Mouse (Mus musculus) lung, postnatal 0 days (tissue): ENCODE measurements at regions not wholly inside any gene's neighbourhood (a gene's known extent, or its start where the extent isn't known, plus 50 kb on each side); places are given as distances from the start of the nearest gene placed in this dataset.
A peak's percentile ranks its signal among the peaks of the same experiment; 100 is the strongest.

Source experiments
- ATAC-seq: fragments of 200-750 bp; cut with Nextera tagmentation; 2 replicates; pipeline ENCODE4 v1.8.0; 2017; ENCODE audit warnings: moderate library complexity
- DNase-seq: peaks from one replicate; pipeline ENCODE4 v3.0.0-alpha.2; 2016; ENCODE audit warnings: low spot score
- H3K27ac ChIP-seq: fragments of 300-500 bp; sonication (generic); 2 replicates; pipeline ENCODE4 v1.5.1; 2014; ENCODE audit warnings: antibody characterized with exemption, mild to moderate bottlenecking, low read length, mixed read lengths
- H3K27me3 ChIP-seq: fragments of 300-500 bp; sonication (generic); replicated peaks from 2 replicates; pipeline ENCODE4 v1.6.1; 2014; ENCODE audit warnings: low read length, mixed read lengths; ENCODE audit not compliant: insufficient read depth
- H3K36me3 ChIP-seq: fragments of 300-500 bp; sonication (generic); 2 replicates; pipeline ENCODE4 v1.6.1; 2014; ENCODE audit warnings: low read length, mixed read lengths; ENCODE audit not compliant: insufficient read depth
- H3K4me1 ChIP-seq: fragments of 300-500 bp; sonication (generic); 2 replicates; pipeline ENCODE4 v1.6.1; 2014; ENCODE audit warnings: antibody characterized with exemption, low read depth, low read length, mixed read lengths; ENCODE audit not compliant: insufficient read depth
- H3K4me2 ChIP-seq: fragments of 300-500 bp; sonication (generic); replicated peaks from 2 replicates; pipeline ENCODE4 v1.6.1; 2014; ENCODE audit warnings: low read depth, mild to moderate bottlenecking, low read length, moderate library complexity, mixed read lengths
- H3K4me3 ChIP-seq: fragments of 300-500 bp; sonication (generic); 2 replicates; pipeline ENCODE4 v1.5.1; 2014; ENCODE audit warnings: low read depth, low read length
- H3K9ac ChIP-seq: fragments of 300-500 bp; sonication (generic); replicated peaks from 2 replicates; pipeline ENCODE4 v1.6.1; 2014; ENCODE audit warnings: low read depth, mild to moderate bottlenecking
- H3K9me3 ChIP-seq: fragments of 300-500 bp; sonication (generic); 2 replicates; pipeline ENCODE4 v1.6.1; 2016; ENCODE audit warnings: low read length, mixed read lengths
- CTCF ChIP-seq: IDR thresholded peaks from 2 replicates; pipeline ENCODE4 v1.5.1; 2016; ENCODE audit warnings: antibody characterized with exemption, mild to moderate bottlenecking
- EP300 ChIP-seq: IDR thresholded peaks from 2 replicates; pipeline ENCODE4 v1.6.1; 2016; ENCODE audit warnings: antibody characterized with exemption, mild to moderate bottlenecking, control low read depth
- WGBS: fragments of 180-500 bp; shearing (Covaris S2); extraction: QIAGEN DNeasy Blood & Tissue Kit; methylation state at CpG from one replicate; pipeline ENCODE4 v1.1.7; 2014; 5-methylcytosine and 5-hydroxymethylcytosine counted together

- Histone ChIP-seq H3K4me1 (no peaks in the 10 kb centered on the region), H3K27me3 (no peaks in the 10 kb centered on the region), H3K27ac (no peak overlapping the region), H3K9me3 (no peaks in the 10 kb centered on the region), H3K9ac (no peak overlapping the region), H3K36me3 (no peaks in the 10 kb centered on the region), H3K4me3 (no peak overlapping the region), H3K4me2 (no peak overlapping the region)
- DNase-seq (no peak), ATAC-seq (no peak)
- TF ChIP-seq CTCF (no peak), EP300 (no peak)
- WGBS = 86% methylated on average over 4 of the region's 4 CpGs
Measured at GRCm38 (mm10) chr14:87612871-87613270, 196.4 kb downstream of the Tdrd3 start.

DNA sequence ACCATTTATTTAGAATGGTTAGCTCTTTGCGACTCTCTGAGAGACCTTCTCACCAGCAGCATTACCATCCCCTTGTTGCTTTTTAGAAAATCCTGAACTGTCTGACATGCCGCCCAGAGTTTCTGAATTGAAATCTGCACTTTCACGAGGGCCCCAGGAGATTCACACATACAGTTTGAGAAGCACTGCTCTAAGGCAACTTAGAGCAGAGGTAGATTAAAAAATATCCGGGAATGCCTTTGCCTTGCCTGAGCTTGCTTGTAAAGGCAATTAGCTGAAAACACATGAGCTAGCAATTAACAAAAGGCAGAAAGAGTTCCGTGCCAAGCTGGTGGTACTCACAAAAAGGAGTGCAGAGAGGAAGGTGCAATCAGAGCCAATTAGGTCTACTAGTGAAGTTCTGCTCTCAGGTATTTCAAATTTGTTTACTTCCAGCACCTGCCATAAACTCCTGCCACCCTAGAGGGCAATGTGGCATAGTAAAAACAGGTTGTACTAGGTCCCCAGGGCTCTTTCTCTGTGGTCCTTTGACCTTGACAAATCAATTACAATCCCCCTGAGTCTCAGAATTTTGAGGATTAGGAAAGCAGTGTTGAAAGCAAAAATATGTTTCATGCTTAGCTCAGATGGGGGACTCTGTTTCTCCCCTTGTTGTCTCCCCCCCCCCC is 203.1 kb downstream of the Tdrd3 start:
- no peaks in the 10 kb centered on the region for H3K9me3 ChIP-seq
- no peaks in the 10 kb centered on the region for H3K27me3 ChIP-seq
- H3K9ac ChIP-seq = no peak overlapping the region
- 69% methylated on average over 5 of the region's 5 CpGs for WGBS
- H3K27ac ChIP-seq = no peak overlapping the region
- TF ChIP-seq EP300 = no peak
- no peak for TF ChIP-seq CTCF
- H3K4me1 ChIP-seq = no peaks in the 10 kb centered on the region
- H3K36me3 ChIP-seq = no peaks in the 10 kb centered on the region
- no peak for DNase-seq
- no peak overlapping the region for H3K4me3 ChIP-seq
- no peak overlapping the region for H3K4me2 ChIP-seq
- ATAC-seq = no peak

DNA sequence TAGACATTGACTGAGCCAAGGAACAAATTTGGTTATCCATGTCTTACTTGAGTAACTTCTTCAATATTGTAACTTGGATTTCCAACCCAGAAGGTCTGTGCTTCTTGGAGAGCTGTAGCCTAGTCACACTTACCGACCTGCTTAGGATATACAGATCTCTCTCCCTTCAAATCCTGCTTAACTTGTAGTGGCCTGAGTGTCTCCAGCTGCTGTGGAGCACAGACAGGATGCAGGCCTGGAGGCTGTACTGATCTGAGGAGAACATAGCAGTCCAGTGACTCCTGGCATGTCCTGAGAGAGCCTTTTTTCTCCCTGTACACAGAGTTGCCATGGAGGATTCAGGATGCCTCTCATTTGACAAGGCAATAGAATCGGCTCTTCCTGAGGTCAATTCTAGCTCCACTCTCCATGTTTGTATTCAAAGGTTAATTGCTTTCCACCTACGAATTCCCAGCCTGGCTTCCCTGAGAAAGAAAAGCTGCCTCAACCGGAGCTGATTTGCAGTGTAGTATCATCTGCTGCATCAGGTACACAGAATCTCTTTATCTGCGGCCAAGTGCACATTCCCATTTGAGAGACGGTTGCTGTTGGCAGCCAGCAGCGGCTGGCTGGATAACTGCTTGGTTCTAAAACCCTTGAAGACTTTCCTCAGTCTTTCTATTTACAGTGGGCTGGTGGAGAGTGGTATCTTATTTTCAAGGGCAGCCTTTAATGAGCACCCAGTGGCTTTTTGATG is 214.8 kb downstream of the Tdrd3 start:
- Histone ChIP-seq H3K27me3 (no peaks in the 10 kb centered on the region), H3K4me3 (no peak overlapping the region), H3K36me3 (no peaks in the 10 kb centered on the region), H3K27ac (no peak overlapping the region), H3K4me1 (no peaks in the 10 kb centered on the region), H3K9ac (no peak overlapping the region), H3K9me3 (no peaks in the 10 kb centered on the region), H3K4me2 (no peak overlapping the region)
- TF ChIP-seq CTCF = no peak
- no peak for TF ChIP-seq EP300
- DNase-seq (no peak), ATAC-seq (no peak)
- 56% methylated on average over 7 of the region's 7 CpGs for WGBS

- H3K36me3 ChIP-seq = no peaks in the 10 kb centered on the region
- no peaks in the 10 kb centered on the region for H3K27me3 ChIP-seq
- H3K4me1 ChIP-seq = no peaks in the 10 kb centered on the region
- no peak overlapping the region for H3K4me3 ChIP-seq
- H3K9ac ChIP-seq = no peak overlapping the region
- no peak overlapping the region for H3K27ac ChIP-seq
- no peak overlapping the region for H3K4me2 ChIP-seq
- WGBS = 53% methylated on average over 3 of the region's 3 CpGs
- no peak for ATAC-seq
- DNase-seq = no peak
- no peak for TF ChIP-seq EP300
- no peaks in the 10 kb centered on the region for H3K9me3 ChIP-seq
Measured at GRCm38 (mm10) chr14:87634596-87634995, 218.2 kb downstream of the Tdrd3 start.

DNA sequence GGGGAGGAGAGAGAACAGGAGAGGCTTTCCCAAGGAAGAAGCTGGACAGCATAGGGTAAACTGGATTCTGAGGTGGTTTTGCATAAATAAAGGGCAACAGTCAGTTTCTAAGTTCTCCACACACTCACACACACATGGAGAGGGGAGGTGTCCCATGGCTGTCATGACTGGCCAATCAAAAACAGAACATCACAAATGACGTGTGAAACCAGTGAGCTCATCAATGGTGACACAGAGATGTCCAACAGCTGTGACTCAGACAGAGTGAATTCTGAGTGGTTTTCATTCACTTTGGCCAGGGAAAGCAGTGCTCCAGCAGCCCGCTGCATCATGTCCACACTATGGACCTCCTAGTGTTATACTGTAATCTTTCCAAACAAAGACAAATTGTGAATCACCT is 220.7 kb downstream of the Tdrd3 start:
- no peaks in the 10 kb centered on the region for H3K27me3 ChIP-seq
- 63% methylated on average over 2 of the region's 2 CpGs for WGBS
- no peak overlapping the region for H3K27ac ChIP-seq
- DNase-seq = peak; percentile 17
- no peak overlapping the region for H3K4me2 ChIP-seq
- H3K36me3 ChIP-seq = no peaks in the 10 kb centered on the region
- H3K4me3 ChIP-seq = no peak overlapping the region
- no peaks in the 10 kb centered on the region for H3K4me1 ChIP-seq
- TF ChIP-seq EP300 (no peak), CTCF (no peak)
- peak; percentile 58 for ATAC-seq
- H3K9ac ChIP-seq = no peak overlapping the region
- H3K9me3 ChIP-seq = no peaks in the 10 kb centered on the region

DNA sequence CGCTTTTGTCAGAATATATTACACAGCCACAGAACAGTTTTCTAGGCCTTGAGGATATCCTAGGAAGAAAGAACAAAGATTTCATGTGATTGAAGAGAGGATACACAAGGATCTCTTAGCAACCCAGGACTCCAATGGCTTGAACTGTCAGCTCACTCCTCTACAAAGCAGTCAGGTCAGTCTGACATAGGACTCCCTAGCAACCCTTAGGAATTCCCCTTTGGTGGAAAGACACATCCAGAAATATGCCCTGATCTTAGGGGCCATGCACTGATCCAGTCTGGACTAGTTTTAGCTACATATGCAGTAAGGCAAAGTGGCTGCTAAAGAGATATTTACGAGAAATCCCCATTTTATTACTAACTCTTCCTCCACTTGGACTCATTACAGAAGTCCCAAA is 251.5 kb downstream of the Tdrd3 start:
- Histone ChIP-seq H3K9ac (no peak overlapping the region), H3K27me3 (no peaks in the 10 kb centered on the region), H3K4me3 (no peak overlapping the region), H3K36me3 (no peaks in the 10 kb centered on the region), H3K27ac (no peak overlapping the region), H3K4me1 (no peaks in the 10 kb centered on the region), H3K9me3 (no peaks in the 10 kb centered on the region), H3K4me2 (no peak overlapping the region)
- TF ChIP-seq CTCF (no peak), EP300 (no peak)
- ATAC-seq (no peak), DNase-seq (no peak)
- 88% methylated on average over 2 of the region's 2 CpGs for WGBS

GRCm38 (mm10) chr14:87669496-87669895 is 253.1 kb downstream of the Tdrd3 start:
- DNase-seq (no peak), ATAC-seq (no peak)
- no peaks in the 10 kb centered on the region for H3K9me3 ChIP-seq
- no peak overlapping the region for H3K4me3 ChIP-seq
- no peaks in the 10 kb centered on the region for H3K4me1 ChIP-seq
- no peaks in the 10 kb centered on the region for H3K27me3 ChIP-seq
- TF ChIP-seq EP300 (no peak), CTCF (no peak)
- no peak overlapping the region for H3K4me2 ChIP-seq
- no peak overlapping the region for H3K9ac ChIP-seq
- no peak overlapping the region for H3K27ac ChIP-seq
- WGBS = 80% methylated on average over 2 of the region's 2 CpGs
- H3K36me3 ChIP-seq = no peaks in the 10 kb centered on the region
